Mouse (Mus musculus) liver, embryonic 11.5 days (tissue): ENCODE results near the gene Casz1. TPM values are rescaled to one million over a fixed set of nuclear protein-coding genes. Genes with fewer than 3 reads are reported as not detected.

Experiments used
- ATAC-seq: fragments of 200-750 bp; cut with Nextera tagmentation; replicated peaks from 2 replicates; pipeline ENCODE4 v1.8.0; 2017; ENCODE audit warnings: moderate number of reproducible peaks, mild to moderate bottlenecking, moderate TSS enrichment, moderate library complexity; ENCODE audit not compliant: low FRiP score
- DNase-seq: peaks from one replicate; pipeline ENCODE4 v3.0.0-alpha.2; 2017; ENCODE audit warnings: low spot score
- H3K27ac ChIP-seq: fragments of 300-500 bp; sonication (generic); 2 replicates; pipeline ENCODE4 v1.5.1; 2014; ENCODE audit warnings: mild to moderate bottlenecking, low read depth, low read length, control low read depth
- H3K27me3 ChIP-seq: fragments of 300-500 bp; sonication (generic); replicated peaks from 2 replicates; pipeline ENCODE4 v1.6.1; 2014; ENCODE audit warnings: low read length, mixed read lengths; ENCODE audit not compliant: control insufficient read depth, insufficient read depth
- H3K36me3 ChIP-seq: fragments of 300-500 bp; sonication (generic); 2 replicates; pipeline ENCODE4 v1.6.1; 2014; ENCODE audit warnings: mild to moderate bottlenecking, low read length, moderate library complexity, mixed read lengths; ENCODE audit not compliant: control insufficient read depth, insufficient read depth
- H3K4me1 ChIP-seq: fragments of 300-500 bp; sonication (generic); replicated peaks from 2 replicates; pipeline ENCODE4 v1.6.1; 2014; ENCODE audit warnings: low read length, mixed read lengths; ENCODE audit not compliant: control insufficient read depth, insufficient read depth
- H3K4me2 ChIP-seq: fragments of 300-500 bp; sonication (generic); 2 replicates; pipeline ENCODE4 v1.6.1; 2014; ENCODE audit warnings: mild to moderate bottlenecking, control low read depth, moderate library complexity
- H3K4me3 ChIP-seq: fragments of 300-500 bp; sonication (generic); 2 replicates; pipeline ENCODE4 v1.5.1; 2014; ENCODE audit warnings: low read depth, low read length, control low read depth
- H3K9ac ChIP-seq: fragments of 300-500 bp; sonication (generic); 2 replicates; pipeline ENCODE4 v1.6.1; 2014; ENCODE audit warnings: low read depth, low read length, control low read depth
- H3K9me3 ChIP-seq: fragments of 300-500 bp; sonication (generic); 2 replicates; pipeline ENCODE4 v1.6.1; 2016; ENCODE audit warnings: low read length, inconsistent platforms, mixed read lengths; ENCODE audit not compliant: control insufficient read depth
- WGBS: fragments of 180-500 bp; shearing (Covaris S2); extraction: QIAGEN DNeasy Blood & Tissue Kit; methylation state at CpG from one replicate; pipeline ENCODE4 v1.1.7; 2014; 5-methylcytosine and 5-hydroxymethylcytosine counted together
- polyA plus RNA-seq: library from polyadenylated mRNA; unstranded; fragments of >200 nt; fragmentation: Nextera tagmentation; extraction: Ambion mirVana; gene quantifications from 2 replicates; pipeline ENCODE4 v1.2.1, GENCODE M21; 2014

The Casz1 gene
- polyA plus RNA-seq: 0.56 and 1.0 TPM in 2 replicates

- no peak within 1 kb of the TSS for H3K9ac ChIP-seq
- peaks cover 8% of the 10 kb centered on the region for H3K4me1 ChIP-seq
- WGBS: 1% methylated on average over 68 of the region's 68 CpGs
These were observed at the start of gene Casz1 for GRCm38 (mm10) chr4:148804137-148804779. TSS of gene Casz1 (plus strand) at chr4:148804429.

GRCm38 (mm10) chr4:148758863-148759262 lies 45.4 kb upstream of the Casz1 start:
- no peak overlapping the region for H3K4me3 ChIP-seq
- no peak for DNase-seq
- H3K9me3 ChIP-seq: no peaks in the 10 kb centered on the region
- no peak overlapping the region for H3K27ac ChIP-seq
- ATAC-seq: no peak
- no peaks in the 10 kb centered on the region for H3K4me1 ChIP-seq
- H3K27me3 ChIP-seq: no peaks in the 10 kb centered on the region
- H3K9ac ChIP-seq: no peak overlapping the region
- H3K4me2 ChIP-seq: no peak overlapping the region
- WGBS: 36% methylated on average over 4 of the region's 4 CpGs
- no peaks in the 10 kb centered on the region for H3K36me3 ChIP-seq

More at GRCm38 (mm10) chr4:148804137-148804779, at the start of gene Casz1:
- H3K27me3 ChIP-seq: peaks cover 90% of the 10 kb centered on the region
- DNase-seq: peak; percentile 82
- no peak within 1 kb of the TSS for H3K27ac ChIP-seq
- peak within 1 kb of the TSS; percentile 85 for H3K4me2 ChIP-seq
- H3K36me3 ChIP-seq: no peaks in the 10 kb centered on the region
- 0 out of 2 replicates have a peak, but pooled peaks have one; percentile 43 for ATAC-seq
- no peaks in the 10 kb centered on the region for H3K9me3 ChIP-seq
- H3K4me3 ChIP-seq: peak within 1 kb of the TSS; percentile 55

- Histone ChIP-seq H3K27me3 (no peaks in the 10 kb centered on the region), H3K36me3 (no peaks in the 10 kb centered on the region), H3K9me3 (no peaks in the 10 kb centered on the region), H3K4me2 (no peak overlapping the region), H3K4me1 (no peaks in the 10 kb centered on the region), H3K9ac (no peak overlapping the region), H3K4me3 (no peak overlapping the region), H3K27ac (no peak overlapping the region)
- ATAC-seq: no peak
- WGBS: 81% methylated on average over 7 of the region's 7 CpGs
- no peak for DNase-seq
These were observed 44.1 kb upstream of the Casz1 start for GRCm38 (mm10) chr4:148760152-148760551.

DNA sequence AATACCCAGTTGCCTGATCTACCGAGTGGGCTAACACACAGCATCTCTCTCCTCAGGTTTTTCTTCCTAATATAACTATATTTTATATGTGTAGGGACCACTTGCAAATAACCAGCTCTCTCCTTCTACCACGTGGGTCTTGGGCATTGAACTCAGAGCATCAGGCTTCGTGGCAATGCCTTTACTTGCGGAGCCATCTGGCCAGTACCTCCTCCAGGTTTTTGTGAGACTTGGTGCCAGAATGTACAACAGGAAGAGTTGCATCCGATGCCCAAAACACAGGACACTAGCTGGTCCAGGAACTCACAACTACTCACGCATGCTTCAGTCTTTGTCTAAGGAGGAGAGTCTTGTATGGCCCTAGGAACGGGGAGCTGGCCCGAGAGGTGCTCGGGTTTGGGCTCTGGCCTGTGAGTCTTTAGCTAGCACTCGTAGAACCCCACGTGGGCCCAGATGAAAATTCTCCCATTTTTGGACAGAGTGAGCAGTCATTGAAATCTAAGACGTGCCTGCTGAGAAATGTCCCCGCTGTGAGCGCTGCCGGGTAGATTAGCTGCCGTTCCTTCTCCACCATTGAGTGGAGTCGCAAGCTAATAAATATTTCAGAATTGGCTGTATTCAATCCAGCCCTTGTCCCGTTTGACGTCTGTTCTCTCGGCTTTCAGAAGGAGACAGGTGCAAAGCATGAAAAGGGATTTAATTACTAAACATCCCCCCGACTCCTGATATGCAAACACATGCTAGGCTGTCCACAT lies 38.0 kb upstream of the Casz1 start:
- no peak for DNase-seq
- H3K4me1 ChIP-seq: peaks cover 5% of the 10 kb centered on the region
- H3K27me3 ChIP-seq: peaks cover 15% of the 10 kb centered on the region
- H3K4me2 ChIP-seq: no peak overlapping the region
- H3K27ac ChIP-seq: no peak overlapping the region
- no peaks in the 10 kb centered on the region for H3K36me3 ChIP-seq
- 76% methylated on average over 21 of the region's 21 CpGs for WGBS
- ATAC-seq: no peak
- no peak overlapping the region for H3K9ac ChIP-seq
- no peaks in the 10 kb centered on the region for H3K9me3 ChIP-seq
- no peak overlapping the region for H3K4me3 ChIP-seq

DNA sequence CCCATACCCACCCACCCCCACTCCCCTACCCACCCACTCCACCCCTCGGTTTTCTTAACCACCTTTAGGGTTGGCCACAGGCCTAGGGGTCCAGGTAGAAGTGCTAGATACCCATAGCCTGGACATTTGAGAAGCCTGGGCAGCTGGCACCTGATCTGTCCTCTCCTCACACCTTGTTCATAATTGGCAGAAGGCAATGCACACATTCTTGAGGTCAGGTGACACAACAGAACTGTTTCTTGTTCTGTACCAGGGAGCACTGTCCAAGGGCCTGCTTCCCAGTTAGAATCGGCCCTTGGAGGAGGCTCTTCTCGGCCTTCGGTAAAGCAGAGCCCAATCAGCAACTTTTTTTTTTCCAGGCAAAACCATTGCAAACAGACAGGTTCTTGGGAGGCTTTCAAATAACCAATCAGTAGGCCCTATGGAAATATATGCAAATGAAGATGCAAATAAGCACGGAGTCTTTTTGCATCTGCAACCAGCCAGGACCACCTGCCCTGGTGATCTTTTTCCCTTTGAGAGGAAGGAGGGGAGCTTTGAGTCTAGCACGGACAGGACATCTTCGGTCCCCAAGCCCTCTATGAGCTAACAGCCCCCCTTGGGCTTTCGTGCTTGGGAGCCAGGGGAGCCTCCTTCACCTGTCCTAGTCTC lies 36.4 kb upstream of the Casz1 start:
- H3K9me3 ChIP-seq: no peaks in the 10 kb centered on the region
- no peaks in the 10 kb centered on the region for H3K36me3 ChIP-seq
- no peak overlapping the region for H3K4me3 ChIP-seq
- H3K27ac ChIP-seq: no peak overlapping the region
- no peak overlapping the region for H3K4me2 ChIP-seq
- H3K9ac ChIP-seq: no peak overlapping the region
- H3K4me1 ChIP-seq: peaks cover 5% of the 10 kb centered on the region
- ATAC-seq (no peak), DNase-seq (no peak)
- 36% methylated on average over 8 of the region's 8 CpGs for WGBS
- peaks cover 30% of the 10 kb centered on the region for H3K27me3 ChIP-seq

DNA sequence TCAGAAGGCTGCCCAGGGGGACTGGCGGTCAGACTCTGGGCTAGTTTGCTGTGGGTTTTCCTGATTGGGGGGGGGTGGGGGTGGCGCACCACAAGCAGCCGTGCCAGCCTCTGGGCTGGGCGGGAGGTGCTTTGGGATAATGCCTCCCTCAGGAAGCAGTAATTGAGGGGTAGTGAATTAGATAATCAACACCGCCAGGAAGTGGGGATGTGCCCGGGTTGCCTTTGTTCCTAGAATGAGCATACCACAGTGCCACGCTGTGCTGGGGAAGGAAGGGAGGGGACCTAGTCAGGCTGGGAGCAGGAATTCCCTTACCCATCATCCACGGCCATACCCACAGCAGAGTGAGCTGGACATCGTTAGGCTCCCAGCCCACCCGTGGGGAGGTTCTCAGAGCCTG lies 35.6 kb upstream of the Casz1 start:
- 77% methylated on average over 10 of the region's 10 CpGs for WGBS
- DNase-seq: no peak
- peaks cover 34% of the 10 kb centered on the region for H3K27me3 ChIP-seq
- ATAC-seq: no peak
- no peaks in the 10 kb centered on the region for H3K36me3 ChIP-seq
- no peak overlapping the region for H3K27ac ChIP-seq
- H3K4me1 ChIP-seq: peaks cover 5% of the 10 kb centered on the region
- H3K9ac ChIP-seq: no peak overlapping the region
- H3K4me3 ChIP-seq: no peak overlapping the region
- H3K4me2 ChIP-seq: no peak overlapping the region
- H3K9me3 ChIP-seq: no peaks in the 10 kb centered on the region

GRCm38 (mm10) chr4:148770582-148771408 lies 33.4 kb upstream of the Casz1 start:
- 11% methylated on average over 21 of the region's 21 CpGs for WGBS

GRCm38 (mm10) chr4:148771409-148771929 lies 32.8 kb upstream of the Casz1 start:
- H3K9ac ChIP-seq: no peak overlapping the region
- H3K27ac ChIP-seq: no peak overlapping the region
- 11% methylated on average over 14 of the region's 14 CpGs for WGBS
- H3K9me3 ChIP-seq: no peaks in the 10 kb centered on the region
- H3K27me3 ChIP-seq: peaks cover 36% of the 10 kb centered on the region
- H3K4me1 ChIP-seq: peaks cover 5% of the 10 kb centered on the region
- no peaks in the 10 kb centered on the region for H3K36me3 ChIP-seq
- no peak overlapping the region for H3K4me2 ChIP-seq
- DNase-seq (no peak), ATAC-seq (no peak)
- no peak overlapping the region for H3K4me3 ChIP-seq

More at GRCm38 (mm10) chr4:148770582-148771408, 33.4 kb upstream of the Casz1 start:
- H3K4me3 ChIP-seq: no peak overlapping the region
- no peaks in the 10 kb centered on the region for H3K9me3 ChIP-seq
- DNase-seq: no peak
- H3K4me1 ChIP-seq: peaks cover 5% of the 10 kb centered on the region
- ATAC-seq: no peak
- H3K9ac ChIP-seq: no peak overlapping the region
- no peaks in the 10 kb centered on the region for H3K36me3 ChIP-seq
- H3K4me2 ChIP-seq: no peak overlapping the region
- H3K27me3 ChIP-seq: peaks cover 36% of the 10 kb centered on the region
- H3K27ac ChIP-seq: no peak overlapping the region
